In genomic region chr10:119819102-119819681, GRCm38 (mm10) we compare ENCODE assay signal across 7 mouse cellular contexts.
DNase-seq lines count a peak whose midpoint lies in the region; ATAC-seq lines count a peak whose summit lies in the region.

No protein-coding gene starts in this region.

- H3K9ac ChIP-seq in hindbrain, embryonic 12.5 days: peak overlapping the region; percentile 56

- intact Hi-C loops in left cerebral cortex, postnatal 25 days (cut with DNase I): loop anchor here (2.0 to 5.0 kb wide), 2 partner anchors 138 to 220 kb away; no protein-coding TSS in a partner anchor

- H3K4me2 ChIP-seq in hindbrain, embryonic 12.5 days (replicated peaks): peak overlapping the region; percentile 56

- no peaks in the 10 kb centered on the region for H3K27me3 ChIP-seq in hindbrain, embryonic 12.5 days

- peak; percentile 66 for ATAC-seq in hindbrain, embryonic 12.5 days (ENCODE audit: low FRiP score)

- peak; percentile 43 for DNase-seq in Muller cell, postnatal 12 days (ENCODE audit: inconsistent ontology term)
- DNase-seq in brain, adult 2 months (ENCODE audit: low read depth, low spot score): peak; percentile 66
- DNase-seq in left cerebral cortex, postnatal 25 days (ENCODE audit: low spot score in 2 of 2): peak; percentile 57 to 61
- peak; percentile 49 for DNase-seq in retina, postnatal 1 day
- no peak for DNase-seq in thymus, postnatal 10 days (ENCODE audit: low spot score in 2 of 2)
- DNase-seq in gastrocnemius, adult 8-10 months (ENCODE audit: low spot score in 2 of 2): no peak

- no peaks in the 10 kb centered on the region for H3K9me3 ChIP-seq in hindbrain, embryonic 12.5 days (replicated peaks)

- no peaks in the 10 kb centered on the region for H3K36me3 ChIP-seq in hindbrain, embryonic 12.5 days

- H3K4me3 ChIP-seq in hindbrain, embryonic 12.5 days: peak overlapping the region; percentile 32

- H3K27ac ChIP-seq in hindbrain, embryonic 12.5 days: peak overlapping the region; percentile 94

- peaks cover 38% of the 10 kb centered on the region for H3K4me1 ChIP-seq in hindbrain, embryonic 12.5 days

- 22% methylated on average over 17 of the region's 17 CpGs for WGBS in hindbrain, embryonic 12.5 days

Comparison
In these comparisons a context has a peak if more than half of its experiments do, and no peak if none do; other contexts are left out.
1. DNase-seq: peak in Muller cell, postnatal 12 days (single experiment), brain, adult 2 months (single experiment), left cerebral cortex, postnatal 25 days (2 of 2) and retina, postnatal 1 day (single experiment); none in thymus, postnatal 10 days (0 of 2) and gastrocnemius, adult 8-10 months (0 of 2).